Mouse (Mus musculus) limb, embryonic 15.5 days (tissue): ENCODE results near the gene Ulk4. TPM values are rescaled to one million over a fixed set of nuclear protein-coding genes. Genes with fewer than 3 reads are reported as not detected.

Experiments
- ATAC-seq: fragments of 200-750 bp; cut with Nextera tagmentation; 2 replicates; pipeline ENCODE4 v1.8.0; 2017; ENCODE audit warnings: low read depth, moderate TSS enrichment; ENCODE audit not compliant: insufficient number of reproducible peaks, low FRiP score, low TSS enrichment
- H3K27ac ChIP-seq: fragments of 300-500 bp; sonication (generic); 2 replicates; pipeline ENCODE4 v1.5.1; 2015; ENCODE audit warnings: moderate library complexity, mild to moderate bottlenecking, inconsistent platforms
- H3K27me3 ChIP-seq: fragments of 300-500 bp; sonication (generic); 2 replicates; pipeline ENCODE4 v1.6.1; 2015; ENCODE audit warnings: inconsistent platforms
- H3K36me3 ChIP-seq: fragments of 300-500 bp; sonication (generic); 2 replicates; pipeline ENCODE4 v1.6.1; 2015; ENCODE audit warnings: inconsistent platforms
- H3K4me1 ChIP-seq: fragments of 300-500 bp; sonication (generic); 2 replicates; pipeline ENCODE4 v1.6.1; 2015; ENCODE audit warnings: inconsistent platforms
- H3K4me2 ChIP-seq: fragments of 300-500 bp; sonication (generic); 2 replicates; pipeline ENCODE4 v1.6.1; 2015; ENCODE audit warnings: mild to moderate bottlenecking, inconsistent platforms
- H3K4me3 ChIP-seq: fragments of 300-500 bp; sonication (generic); 2 replicates; pipeline ENCODE4 v1.5.1; 2015; ENCODE audit warnings: mild to moderate bottlenecking, inconsistent platforms
- H3K9ac ChIP-seq: fragments of 300-500 bp; sonication (generic); 2 replicates; pipeline ENCODE4 v1.6.1; 2015; ENCODE audit warnings: inconsistent platforms
- H3K9me3 ChIP-seq: fragments of 300-500 bp; sonication (generic); 2 replicates; pipeline ENCODE4 v1.6.1; 2016; ENCODE audit warnings: inconsistent platforms
- WGBS: fragments of 180-500 bp; shearing (Covaris S2); methylation state at CpG from one replicate; pipeline ENCODE4 v1.1.7; 2015; 5-methylcytosine and 5-hydroxymethylcytosine counted together
- polyA plus RNA-seq: library from polyadenylated mRNA; unstranded; fragments of >200 nt; fragmentation: Nextera tagmentation; extraction: Ambion mirVana; gene quantifications from 2 replicates; pipeline ENCODE4 v1.2.1, GENCODE M21; 2015

Ulk4 gene
- polyA plus RNA-seq, 1 experiment from 2014 or later: 149 TPM

GRCm38 (mm10) chr9:121281891-121282290 is 4.9 kb upstream of the Ulk4 start:
- no peaks in the 10 kb centered on the region for H3K9me3 ChIP-seq
- H3K4me2 ChIP-seq: no peak overlapping the region
- H3K27ac ChIP-seq: no peak overlapping the region
- no peak overlapping the region for H3K9ac ChIP-seq
- ATAC-seq: no peak
- no peak overlapping the region for H3K4me3 ChIP-seq
- H3K4me1 ChIP-seq: peaks cover 14% of the 10 kb centered on the region
- 84% methylated on average over 6 of the region's 6 CpGs for WGBS
- peaks cover 5% of the 10 kb centered on the region; the same call in 1 of the 2 replicates for H3K36me3 ChIP-seq
- H3K27me3 ChIP-seq: no peaks in the 10 kb centered on the region

- no peaks in the 10 kb centered on the region for H3K27me3 ChIP-seq
- H3K9me3 ChIP-seq: no peaks in the 10 kb centered on the region
- 82% methylated on average over 5 of the region's 5 CpGs for WGBS
- no peak for ATAC-seq
- no peak overlapping the region for H3K9ac ChIP-seq
- peaks cover 5% of the 10 kb centered on the region; the same call in 1 of the 2 replicates for H3K36me3 ChIP-seq
- peaks cover 9% of the 10 kb centered on the region for H3K4me1 ChIP-seq
- no peak overlapping the region for H3K4me3 ChIP-seq
- H3K27ac ChIP-seq: no peak overlapping the region
- H3K4me2 ChIP-seq: no peak overlapping the region
These were observed 2.2 kb upstream of the Ulk4 start for GRCm38 (mm10) chr9:121279216-121279615.

GRCm38 (mm10) chr9:121276745-121277117 is 266 bp downstream of the Ulk4 start:
- no peaks in the 10 kb centered on the region for H3K36me3 ChIP-seq
- no peaks in the 10 kb centered on the region for H3K27me3 ChIP-seq
- no peak for ATAC-seq
- H3K9me3 ChIP-seq: no peaks in the 10 kb centered on the region
- no peak overlapping the region for H3K27ac ChIP-seq
- H3K4me3 ChIP-seq: peak overlapping the region; percentile 68
- peak overlapping the region; percentile 87 for H3K4me2 ChIP-seq
- WGBS: 15% methylated on average over 15 of the region's 15 CpGs
- H3K4me1 ChIP-seq: peaks cover 9% of the 10 kb centered on the region
- H3K9ac ChIP-seq: peak overlapping the region; percentile 47; the same call in 1 of the 2 replicates

GRCm38 (mm10) chr9:121271561-121271960 is 5.4 kb downstream of the Ulk4 start:
- ATAC-seq: no peak
- Histone ChIP-seq H3K9ac (no peak overlapping the region), H3K27ac (no peak overlapping the region), H3K4me3 (no peak overlapping the region), H3K4me2 (no peak overlapping the region), H3K36me3 (no peaks in the 10 kb centered on the region), H3K4me1 (peaks cover 2% of the 10 kb centered on the region; the same call in 1 of the 2 replicates), H3K27me3 (no peaks in the 10 kb centered on the region), H3K9me3 (no peaks in the 10 kb centered on the region)
- 67% methylated on average over 4 of the region's 4 CpGs for WGBS

GRCm38 (mm10) chr9:121271149-121271548 is 5.8 kb downstream of the Ulk4 start:
- Histone ChIP-seq H3K9ac (no peak overlapping the region), H3K36me3 (no peaks in the 10 kb centered on the region), H3K4me3 (no peak overlapping the region), H3K27ac (no peak overlapping the region), H3K4me1 (no peaks in the 10 kb centered on the region), H3K9me3 (no peaks in the 10 kb centered on the region), H3K27me3 (no peaks in the 10 kb centered on the region), H3K4me2 (no peak overlapping the region)
- 85% methylated on average over 1 of the region's 1 CpGs for WGBS
- no peak for ATAC-seq

GRCm38 (mm10) chr9:121265307-121265706 is 11.7 kb downstream of the Ulk4 start:
- no peak overlapping the region for H3K4me3 ChIP-seq
- no peak for ATAC-seq
- H3K4me1 ChIP-seq: no peaks in the 10 kb centered on the region
- H3K27ac ChIP-seq: no peak overlapping the region
- H3K9me3 ChIP-seq: no peaks in the 10 kb centered on the region
- 80% methylated on average over 10 of the region's 10 CpGs for WGBS
- H3K27me3 ChIP-seq: no peaks in the 10 kb centered on the region
- H3K4me2 ChIP-seq: no peak overlapping the region
- no peak overlapping the region for H3K9ac ChIP-seq
- H3K36me3 ChIP-seq: 0 out of 2 replicates have a peak, but pooled peaks cover 3% of the 10 kb centered on the region

DNA sequence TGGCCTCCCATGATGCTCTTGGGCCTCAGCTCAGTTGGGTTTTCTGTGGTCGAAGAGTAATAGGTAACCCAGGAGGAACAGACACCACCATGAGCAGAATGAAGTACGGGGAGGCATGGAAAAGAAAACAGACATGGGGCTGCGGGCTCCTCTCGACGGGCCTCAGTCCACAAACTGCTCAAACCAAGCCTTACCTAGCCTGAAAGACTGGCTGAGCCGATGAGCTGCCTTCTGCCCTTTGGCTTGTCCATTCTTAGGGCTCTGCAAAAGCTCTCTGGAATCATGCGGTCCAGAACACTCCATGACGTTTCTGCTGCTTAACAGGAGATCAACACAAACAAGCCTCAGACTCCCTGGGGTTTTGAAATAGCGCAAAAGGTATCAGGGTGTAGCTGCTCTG is 19.9 kb downstream of the Ulk4 start:
- Histone ChIP-seq H3K4me1 (no peaks in the 10 kb centered on the region), H3K27me3 (no peaks in the 10 kb centered on the region), H3K9ac (no peak overlapping the region), H3K9me3 (no peaks in the 10 kb centered on the region), H3K4me2 (no peak overlapping the region), H3K36me3 (0 out of 2 replicates have a peak, but pooled peaks cover 5% of the 10 kb centered on the region), H3K4me3 (no peak overlapping the region), H3K27ac (no peak overlapping the region)
- ATAC-seq: no peak
- WGBS: 81% methylated on average over 9 of the region's 9 CpGs

DNA sequence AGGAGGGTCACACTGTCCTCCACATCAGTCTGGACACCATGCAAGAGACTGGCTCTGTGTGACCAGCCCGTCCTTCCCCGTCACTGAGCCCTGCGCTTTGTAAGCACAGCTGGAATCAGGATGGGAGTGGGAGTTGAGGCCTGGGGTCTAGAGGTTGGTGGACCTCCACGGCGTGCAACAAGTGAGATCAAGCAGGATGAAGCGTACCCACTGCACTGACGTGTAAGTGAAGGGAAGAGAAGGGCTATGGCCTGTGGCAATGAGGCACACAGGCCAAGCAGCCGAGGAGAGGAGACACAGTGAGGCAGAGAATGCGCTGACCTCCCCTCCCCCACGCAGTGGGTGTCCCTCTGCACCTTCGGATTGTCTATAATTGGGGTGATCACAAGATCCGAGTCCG is 22.2 kb downstream of the Ulk4 start:
- Histone ChIP-seq H3K36me3 (0 out of 2 replicates have a peak, but pooled peaks cover 3% of the 10 kb centered on the region), H3K9ac (no peak overlapping the region), H3K27me3 (no peaks in the 10 kb centered on the region), H3K4me3 (no peak overlapping the region), H3K4me2 (no peak overlapping the region), H3K27ac (no peak overlapping the region), H3K4me1 (no peaks in the 10 kb centered on the region), H3K9me3 (no peaks in the 10 kb centered on the region)
- ATAC-seq: no peak
- 92% methylated on average over 13 of the region's 13 CpGs for WGBS

- Histone ChIP-seq H3K4me2 (no peak overlapping the region), H3K27ac (peak overlapping the region; percentile 71)
- 55% methylated on average over 2 of the region's 2 CpGs for WGBS
These were observed 23.0 kb downstream of the Ulk4 start for GRCm38 (mm10) chr9:121253983-121254382.

GRCm38 (mm10) chr9:121250854-121251253 is 26.1 kb downstream of the Ulk4 start:
- ATAC-seq: no peak
- no peaks in the 10 kb centered on the region for H3K9me3 ChIP-seq
- H3K36me3 ChIP-seq: 0 out of 2 replicates have a peak, but pooled peaks cover 3% of the 10 kb centered on the region
- H3K4me1 ChIP-seq: no peaks in the 10 kb centered on the region
- no peaks in the 10 kb centered on the region for H3K27me3 ChIP-seq
- H3K9ac ChIP-seq: no peak overlapping the region
- 87% methylated on average over 11 of the region's 11 CpGs for WGBS
- H3K27ac ChIP-seq: no peak overlapping the region
- H3K4me3 ChIP-seq: no peak overlapping the region
- H3K4me2 ChIP-seq: no peak overlapping the region

More at GRCm38 (mm10) chr9:121253983-121254382, 23.0 kb downstream of the Ulk4 start:
- Histone ChIP-seq H3K4me3 (no peak overlapping the region), H3K9me3 (no peaks in the 10 kb centered on the region), H3K36me3 (0 out of 2 replicates have a peak, but pooled peaks cover 3% of the 10 kb centered on the region), H3K9ac (no peak overlapping the region), H3K27me3 (no peaks in the 10 kb centered on the region), H3K4me1 (no peaks in the 10 kb centered on the region)
- ATAC-seq: peak; percentile 70; the same call in 1 of the 2 replicates

DNA sequence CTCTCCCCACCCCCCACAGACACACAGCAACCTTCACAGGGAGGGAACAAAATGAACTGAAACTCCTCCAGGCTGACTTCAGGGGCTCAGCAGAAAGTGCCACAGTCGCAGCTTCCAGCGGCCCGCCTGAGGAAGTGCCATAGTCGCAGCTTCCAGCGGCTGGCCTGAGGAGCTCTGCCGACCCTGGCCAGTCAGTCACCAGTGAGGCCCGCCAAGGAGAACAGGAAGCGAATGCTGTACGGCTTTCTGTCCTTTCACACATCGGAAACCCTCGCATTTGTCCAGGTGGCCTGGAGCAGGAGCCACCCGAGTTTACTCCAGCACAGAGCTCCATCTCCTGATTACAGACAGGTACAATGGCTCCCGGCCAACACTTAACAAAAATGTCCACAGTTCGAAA is 27.2 kb downstream of the Ulk4 start:
- WGBS: 47% methylated on average over 14 of the region's 14 CpGs
- Histone ChIP-seq H3K9me3 (no peaks in the 10 kb centered on the region), H3K27ac (no peak overlapping the region), H3K36me3 (0 out of 2 replicates have a peak, but pooled peaks cover under 1% of the 10 kb centered on the region), H3K4me3 (no peak overlapping the region), H3K4me2 (no peak overlapping the region), H3K27me3 (no peaks in the 10 kb centered on the region), H3K4me1 (no peaks in the 10 kb centered on the region), H3K9ac (no peak overlapping the region)
- no peak for ATAC-seq

- WGBS: 62% methylated on average over 12 of the region's 12 CpGs
- Histone ChIP-seq H3K9me3 (no peaks in the 10 kb centered on the region), H3K27me3 (no peaks in the 10 kb centered on the region), H3K9ac (no peak overlapping the region), H3K27ac (no peak overlapping the region), H3K4me2 (no peak overlapping the region), H3K4me3 (no peak overlapping the region), H3K4me1 (no peaks in the 10 kb centered on the region), H3K36me3 (no peaks in the 10 kb centered on the region)
- no peak for ATAC-seq
These were observed 28.8 kb downstream of the Ulk4 start for GRCm38 (mm10) chr9:121247956-121248775.
